Mouse (Mus musculus) spleen, adult 2 months (tissue): ENCODE measurements at regions not wholly inside any gene's neighbourhood (a gene's known extent, or its start where the extent isn't known, plus 50 kb on each side); places are given as distances from the start of the nearest gene placed in this dataset.

Experiments
- DNase-seq, 2 experiments: peaks; one replicate each; pipeline versions ENCODE4 v3.0.0 to v3.0.0-alpha.2; 2012 to 2021; ENCODE audit warnings: low spot score in 2 of 2, low read depth in 1 of 2
- H3K27ac ChIP-seq: fragments of 200-500 bp; 2 replicates; pipeline ENCODE4 v1.5.1; 2012; ENCODE audit warnings: low read length, inconsistent platforms; ENCODE audit not compliant: insufficient read depth
- H3K27me3 ChIP-seq: fragments of 200-500 bp; 2 replicates; pipeline ENCODE4 v1.6.1; 2012; ENCODE audit warnings: mild to moderate bottlenecking, moderate library complexity, low read length, inconsistent platforms; ENCODE audit not compliant: control insufficient read depth, insufficient read depth
- H3K36me3 ChIP-seq: fragments of 200-500 bp; 2 replicates; pipeline ENCODE4 v1.6.1; 2012; ENCODE audit warnings: mild to moderate bottlenecking, low read length, inconsistent platforms; ENCODE audit not compliant: control insufficient read depth, insufficient read depth
- H3K4me1 ChIP-seq: fragments of 200-500 bp; 2 replicates; pipeline ENCODE4 v1.6.1; 2011; ENCODE audit warnings: inconsistent platforms; ENCODE audit not compliant: control insufficient read depth, insufficient read depth, insufficient read length
- H3K4me3 ChIP-seq: fragments of 200-500 bp; 2 replicates; pipeline ENCODE4 v1.5.1; 2011; ENCODE audit warnings: mild to moderate bottlenecking, inconsistent platforms; ENCODE audit not compliant: insufficient read depth, insufficient read length; ENCODE audit errors: extremely low read depth
- CTCF ChIP-seq: fragments of 200-500 bp; IDR thresholded peaks from 2 replicates; pipeline ENCODE4 v1.5.1; 2011; ENCODE audit warnings: mild to moderate bottlenecking, inconsistent platforms; ENCODE audit not compliant: insufficient read depth, insufficient read length, insufficient replicate concordance; ENCODE audit errors: extremely low read depth
- POLR2A ChIP-seq: fragments of 200-500 bp; IDR thresholded peaks from 2 replicates; pipeline ENCODE4 v1.6.1; 2011; ENCODE audit warnings: low read depth, low read length, inconsistent platforms
- WGBS: fragments of 180-500 bp; shearing (Covaris S2); methylation state at CpG from one replicate; pipeline ENCODE4 v1.1.7; 2018; 5-methylcytosine and 5-hydroxymethylcytosine counted together

GRCm38 (mm10) chr15:38406114-38406960, 981.0 kb downstream of the 4930447A16Rik start:
- TF ChIP-seq POLR2A (no peak), CTCF (no peak)
- WGBS = 40% methylated on average over 13 of the region's 13 CpGs
- Histone ChIP-seq H3K27me3 (no peaks in the 10 kb centered on the region), H3K27ac (no peak overlapping the region), H3K4me1 (no peaks in the 10 kb centered on the region; the same call in 1 of the 2 replicates), H3K4me3 (no peak overlapping the region), H3K36me3 (no peaks in the 10 kb centered on the region)
- no peak for DNase-seq

- H3K4me3 ChIP-seq = no peak overlapping the region
- no peak for DNase-seq
- H3K36me3 ChIP-seq = no peaks in the 10 kb centered on the region
- WGBS = 88% methylated on average over 5 of the region's 5 CpGs
- H3K27me3 ChIP-seq = no peaks in the 10 kb centered on the region
- no peak for TF ChIP-seq POLR2A
- TF ChIP-seq CTCF = no peak
- no peak overlapping the region for H3K27ac ChIP-seq
- H3K4me1 ChIP-seq = no peaks in the 10 kb centered on the region; the same call in 1 of the 2 replicates
Measured at GRCm38 (mm10) chr15:38407476-38407875, 982.1 kb downstream of the 4930447A16Rik start.

DNA sequence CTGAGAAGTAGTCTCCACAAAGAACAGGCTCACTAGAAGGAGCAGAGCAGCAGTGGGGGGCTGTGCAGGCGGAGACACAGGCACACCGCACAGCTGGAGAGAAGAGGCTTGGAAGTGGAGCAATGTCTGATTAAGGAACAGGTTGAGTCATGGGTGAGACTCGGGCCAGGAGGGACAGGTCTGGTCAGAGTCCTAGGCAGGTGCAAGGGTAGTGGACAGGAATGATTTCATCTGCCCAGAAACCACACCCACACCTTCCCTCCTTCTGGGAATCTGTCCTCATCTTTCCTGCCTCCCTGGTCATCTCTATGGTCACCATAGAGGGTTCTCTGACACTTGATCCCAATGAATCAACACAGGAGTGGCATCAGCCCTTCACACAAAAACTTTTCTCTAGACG, 983.8 kb downstream of the 4930447A16Rik start:
- no peaks in the 10 kb centered on the region; the same call in 1 of the 2 replicates for H3K4me1 ChIP-seq
- H3K36me3 ChIP-seq = no peaks in the 10 kb centered on the region
- no peak for TF ChIP-seq CTCF
- TF ChIP-seq POLR2A = no peak
- H3K4me3 ChIP-seq = no peak overlapping the region
- H3K27me3 ChIP-seq = no peaks in the 10 kb centered on the region
- 81% methylated on average over 4 of the region's 4 CpGs for WGBS
- no peak for DNase-seq
- H3K27ac ChIP-seq = no peak overlapping the region

GRCm38 (mm10) chr15:38410462-38410861, 985.1 kb downstream of the 4930447A16Rik start:
- no peak for DNase-seq
- 80% methylated on average over 1 of the region's 1 CpGs for WGBS
- Histone ChIP-seq H3K27me3 (no peaks in the 10 kb centered on the region), H3K4me1 (no peaks in the 10 kb centered on the region; the same call in 1 of the 2 replicates), H3K36me3 (no peaks in the 10 kb centered on the region), H3K4me3 (no peak overlapping the region), H3K27ac (no peak overlapping the region)
- TF ChIP-seq CTCF (no peak), POLR2A (no peak)

- Histone ChIP-seq H3K4me3 (no peak overlapping the region), H3K36me3 (no peaks in the 10 kb centered on the region), H3K27ac (no peak overlapping the region), H3K4me1 (no peaks in the 10 kb centered on the region), H3K27me3 (no peaks in the 10 kb centered on the region)
- no peak for DNase-seq
- TF ChIP-seq CTCF (no peak), POLR2A (no peak)
- 87% methylated on average over 3 of the region's 3 CpGs for WGBS
Measured at GRCm38 (mm10) chr15:38412481-38412880, 987.1 kb downstream of the 4930447A16Rik start.

DNA sequence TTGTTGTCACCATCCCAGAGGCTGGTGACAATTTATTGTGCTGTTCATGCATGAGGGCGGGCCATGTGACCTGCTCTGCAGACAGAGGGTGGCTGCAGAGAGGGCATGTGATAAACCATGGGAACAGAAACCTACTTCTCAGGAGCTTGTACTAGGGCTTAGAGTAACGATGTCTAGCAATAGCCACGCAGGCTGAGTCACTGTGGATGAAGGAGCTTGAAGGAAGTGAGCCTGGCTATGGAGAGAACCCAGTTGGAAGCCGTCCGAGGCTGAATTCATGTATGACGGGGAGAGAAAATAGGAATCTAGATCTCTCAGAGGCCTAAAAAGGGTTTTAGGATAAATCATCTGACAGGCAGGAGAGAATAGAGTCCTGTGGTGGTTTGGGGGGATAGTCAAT, 988.0 kb downstream of the 4930447A16Rik start:
- Histone ChIP-seq H3K27me3 (no peaks in the 10 kb centered on the region), H3K36me3 (no peaks in the 10 kb centered on the region), H3K4me3 (no peak overlapping the region), H3K27ac (no peak overlapping the region), H3K4me1 (no peaks in the 10 kb centered on the region)
- WGBS = 88% methylated on average over 6 of the region's 6 CpGs
- DNase-seq = no peak
- TF ChIP-seq POLR2A (no peak), CTCF (no peak)
